Mouse (Mus musculus) urinary bladder, postnatal 14 days (tissue): Measurements from ENCODE around the gene Kdm8.

Source experiments
- DNase-seq: peaks from one replicate; pipeline ENCODE4 v3.0.0; 2021; ENCODE audit warnings: low spot score

Gene Kdm8

DNA sequence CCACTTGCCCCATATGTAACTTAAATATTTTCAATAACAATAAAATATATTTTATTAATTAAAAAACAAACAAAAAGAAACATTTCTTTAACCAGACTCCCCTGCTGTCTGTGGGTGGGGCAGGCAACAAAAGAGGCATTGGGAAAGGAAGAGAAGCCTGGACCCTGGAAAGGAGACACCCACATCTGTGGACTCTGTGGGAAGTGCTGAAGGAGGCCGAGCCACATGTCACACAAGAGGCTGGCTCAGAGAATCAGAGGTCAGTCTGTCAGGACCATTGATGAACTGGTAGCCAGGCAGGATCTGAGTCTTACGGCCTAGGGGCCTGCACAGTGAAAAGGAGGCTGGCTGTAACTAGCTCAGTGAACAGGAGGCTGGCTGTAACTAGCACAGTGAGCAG lies 17.7 kb downstream of the Kdm8 start:
- no peak for DNase-seq

DNA sequence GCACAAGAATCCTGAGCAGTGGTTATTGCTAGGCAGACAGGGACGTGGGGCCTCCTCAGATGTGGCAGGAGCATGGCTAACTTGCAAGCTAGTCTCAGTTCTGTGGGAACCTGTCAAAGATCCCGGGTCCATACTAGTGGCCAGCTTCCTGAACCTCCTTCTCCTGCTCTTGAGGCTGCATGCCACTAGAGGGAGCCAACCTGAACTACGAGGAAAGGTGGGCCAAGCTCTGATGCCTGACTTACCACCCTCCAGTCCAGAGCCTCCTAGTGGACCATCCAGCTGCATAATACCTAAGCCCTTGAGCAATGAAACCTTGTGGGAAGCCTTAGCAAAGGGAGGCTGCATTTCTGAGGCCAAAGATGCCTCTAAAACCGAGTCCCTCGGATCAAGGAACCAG lies 25.5 kb downstream of the Kdm8 start:
- peak; percentile 77 for DNase-seq

DNA sequence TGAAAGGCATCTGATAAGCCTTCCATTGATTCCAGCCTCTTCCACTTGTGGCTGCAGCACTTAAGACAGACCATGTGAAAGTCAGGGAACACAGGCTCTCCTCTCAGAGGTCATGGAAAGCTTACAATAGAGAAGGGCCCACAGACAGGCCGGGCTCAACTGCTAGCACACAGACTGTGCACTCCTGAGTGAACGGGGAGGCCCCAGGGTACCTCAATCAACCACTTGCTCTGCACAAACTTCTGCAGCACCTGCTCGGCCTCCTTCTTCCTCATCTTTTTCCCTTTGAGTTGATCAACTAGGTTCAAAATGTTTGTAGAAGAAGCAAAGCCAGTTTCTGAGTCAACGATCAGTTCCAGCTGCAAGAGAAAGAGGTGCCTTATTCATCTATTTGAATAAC lies 26.4 kb downstream of the Kdm8 start:
- DNase-seq = no peak

DNA sequence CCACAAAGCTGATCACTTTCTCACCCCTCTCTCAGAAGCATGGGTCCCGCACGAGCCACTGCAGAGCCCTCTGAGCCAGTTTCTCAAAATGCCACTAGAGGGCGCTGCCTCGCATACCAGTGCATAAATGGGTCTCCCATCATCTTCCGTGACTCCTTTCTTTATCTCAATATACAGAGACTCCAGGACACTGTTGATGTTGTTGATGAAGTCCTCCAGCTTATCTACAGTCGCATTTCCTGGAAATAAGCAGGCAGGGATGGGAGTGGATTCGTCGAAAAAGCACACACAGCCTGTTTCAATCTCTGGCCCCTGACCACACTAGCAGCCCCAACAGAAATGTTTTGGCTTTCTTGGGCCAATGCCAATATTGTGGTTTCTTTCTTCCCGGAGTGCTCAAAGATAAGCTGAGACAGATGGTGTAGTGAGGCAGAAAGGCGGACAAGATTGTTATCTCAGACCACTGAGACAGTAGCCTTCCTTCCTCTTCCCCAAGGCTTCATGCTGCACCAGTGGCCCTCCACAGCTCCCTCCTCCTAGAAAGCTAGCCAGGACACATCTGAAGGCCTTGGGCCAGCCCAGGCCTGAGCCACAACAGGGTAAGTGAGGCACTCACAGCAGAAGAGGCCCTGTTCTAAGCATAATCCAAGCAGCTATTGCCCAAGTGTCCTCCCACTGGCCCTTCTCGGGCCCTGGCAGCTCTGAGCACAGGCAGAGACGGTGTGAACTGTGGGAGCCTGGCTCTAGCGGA lies 27.7 kb downstream of the Kdm8 start:
- DNase-seq = peak; percentile 77

DNA sequence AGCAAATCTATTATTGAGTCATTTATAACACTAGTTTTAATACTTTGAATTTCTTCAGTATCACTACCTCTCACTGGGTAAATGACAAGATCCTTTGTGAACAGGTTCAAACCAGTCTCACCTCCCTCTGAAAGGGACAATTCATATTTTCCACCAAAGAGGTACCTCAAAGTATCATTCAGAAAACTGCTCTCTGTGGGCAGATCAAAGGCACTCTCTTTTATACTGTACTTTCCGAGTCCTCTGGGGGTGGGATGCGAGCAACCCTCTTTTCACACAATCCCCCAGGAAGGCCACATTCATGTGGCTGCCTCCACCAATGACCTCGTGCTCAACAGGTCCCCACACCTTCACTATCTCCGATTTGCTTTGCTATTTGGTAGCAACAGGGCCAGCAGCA lies 30.1 kb downstream of the Kdm8 start:
- DNase-seq = no peak

DNA sequence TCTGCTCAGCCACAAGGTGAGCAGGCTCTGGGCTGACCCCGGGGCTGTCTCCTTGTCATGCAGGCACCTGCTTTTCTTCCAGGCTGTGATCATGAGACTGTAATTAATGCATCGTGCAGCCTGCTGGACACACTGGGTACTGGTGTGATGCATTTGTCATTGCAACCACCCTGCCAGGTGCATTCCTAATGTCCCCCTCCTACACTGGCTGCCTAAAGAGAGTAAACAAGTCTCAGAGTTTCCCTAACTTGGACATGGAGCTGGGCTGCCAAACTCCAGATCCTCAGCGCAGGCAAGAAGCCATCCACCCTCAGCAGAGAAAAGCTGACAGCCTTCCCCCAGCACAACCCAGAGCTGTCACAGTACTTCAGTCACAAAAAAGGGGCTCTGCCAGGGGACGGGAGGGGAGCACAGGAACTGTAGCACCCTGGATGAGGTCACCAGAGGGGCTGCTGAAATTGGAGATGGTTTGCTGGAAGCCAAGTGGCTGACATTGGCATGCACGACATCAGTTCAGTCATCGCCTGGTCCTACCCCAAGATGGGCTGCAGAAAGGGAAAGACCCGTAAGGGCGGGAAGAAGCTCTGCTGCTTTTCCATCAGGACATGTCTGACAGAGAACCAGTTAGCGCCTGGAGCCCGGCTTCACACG lies 31.2 kb downstream of the Kdm8 start:
- peak; percentile 22 for DNase-seq

DNA sequence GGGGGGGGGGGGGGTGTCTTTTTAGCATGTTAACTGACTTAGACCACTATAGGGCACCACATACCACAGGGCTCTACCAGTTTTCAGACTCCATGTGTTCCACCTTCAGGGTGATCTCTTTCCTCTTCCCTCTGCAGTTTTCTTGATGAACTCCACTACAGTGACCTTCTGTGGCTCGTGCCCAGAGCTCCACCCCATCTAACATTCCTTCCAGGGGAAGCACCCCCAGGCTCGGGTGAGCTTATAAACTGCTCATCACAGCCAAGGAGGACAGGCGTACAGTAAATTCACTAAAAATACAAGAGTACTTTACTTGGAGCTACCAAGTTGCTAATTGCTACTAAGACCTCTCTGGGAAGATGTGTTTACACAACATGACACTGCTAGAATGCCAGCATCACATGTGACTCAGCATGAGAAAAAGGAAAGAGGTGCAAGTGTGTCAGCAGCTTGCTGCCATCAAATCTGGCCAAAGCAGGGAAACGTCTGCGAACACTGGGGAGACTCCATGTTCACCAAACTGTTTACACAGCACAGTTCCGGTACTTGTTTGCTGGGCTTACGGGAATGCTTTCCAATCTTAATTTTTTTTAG lies 34.0 kb downstream of the Kdm8 start:
- peak; percentile 48 for DNase-seq

DNA sequence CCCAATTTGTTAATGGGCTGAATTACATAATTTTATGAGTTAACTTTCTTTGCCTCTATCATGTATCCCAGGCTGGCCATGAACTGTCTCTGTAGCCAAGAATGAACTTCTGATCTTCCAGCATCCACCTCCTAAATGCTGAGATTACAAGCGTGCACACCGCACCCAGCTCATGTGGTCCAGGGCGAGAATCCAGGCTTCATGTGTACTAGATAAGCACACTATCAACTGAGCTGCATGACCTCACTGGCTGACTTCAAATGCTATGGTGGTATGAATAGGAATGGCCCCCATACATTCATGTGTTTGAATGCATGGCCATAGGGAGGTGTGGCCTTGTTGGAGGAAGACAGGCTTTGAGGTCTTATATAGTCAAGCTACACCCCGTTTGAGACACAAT lies 36.0 kb downstream of the Kdm8 start:
- no peak for DNase-seq

DNA sequence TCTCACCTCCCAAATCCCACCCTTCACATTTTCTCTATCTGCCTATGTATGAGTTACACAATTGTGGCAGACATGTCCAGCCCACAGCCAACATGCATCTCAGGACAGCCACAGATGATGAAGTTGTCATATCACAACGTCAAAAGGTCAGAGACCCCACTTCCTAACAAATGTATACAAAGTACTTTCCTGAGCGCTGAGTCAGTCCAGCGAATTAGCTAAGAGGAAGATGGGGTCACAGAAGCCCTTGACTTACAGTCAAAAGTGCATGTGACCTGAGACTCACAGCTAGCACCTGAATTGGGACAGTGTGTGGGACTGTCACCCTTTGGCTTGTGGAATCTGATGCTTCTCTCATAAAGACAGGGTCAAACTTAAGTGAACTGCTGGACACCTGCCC lies 37.9 kb downstream of the Kdm8 start:
- no peak for DNase-seq

DNA sequence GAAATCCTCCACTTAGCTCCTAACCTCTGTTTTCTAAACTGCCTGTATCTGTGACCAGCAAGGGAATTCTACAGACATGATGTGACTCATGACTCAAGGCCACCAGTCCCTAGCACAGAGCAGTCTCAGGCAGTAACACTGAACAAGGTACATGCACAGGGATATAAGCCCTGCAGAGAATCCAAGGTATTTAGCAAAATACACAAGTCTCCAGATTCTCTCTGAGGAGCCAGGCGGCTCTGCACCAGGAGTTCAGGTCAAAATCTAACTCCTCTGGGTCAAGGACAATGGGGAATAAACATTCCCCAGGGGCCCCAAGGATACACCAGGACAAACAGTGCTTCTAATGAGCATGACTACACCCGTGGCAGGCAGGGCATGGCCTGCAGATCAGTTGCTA lies 38.4 kb downstream of the Kdm8 start:
- DNase-seq = no peak

DNA sequence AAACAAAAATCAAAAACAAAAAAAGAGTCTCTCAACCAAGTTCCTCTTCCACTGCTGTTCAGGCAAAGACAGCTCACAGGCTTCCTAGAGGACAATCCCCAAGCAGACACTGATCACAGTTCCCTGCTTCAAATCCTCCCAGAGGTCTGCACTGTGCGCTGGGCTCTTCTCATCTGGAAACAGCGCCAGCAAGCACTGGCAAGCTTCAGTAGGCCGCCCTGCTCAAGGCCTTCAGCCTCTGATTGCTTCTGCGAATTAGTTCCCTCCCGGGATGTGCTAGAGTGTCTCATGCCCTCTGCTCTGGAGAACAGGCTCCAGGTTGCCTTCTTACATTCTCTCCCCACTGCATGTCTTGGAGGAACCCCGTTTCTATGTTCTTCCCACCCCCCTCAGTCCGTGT lies 40.3 kb downstream of the Kdm8 start:
- DNase-seq = no peak

DNA sequence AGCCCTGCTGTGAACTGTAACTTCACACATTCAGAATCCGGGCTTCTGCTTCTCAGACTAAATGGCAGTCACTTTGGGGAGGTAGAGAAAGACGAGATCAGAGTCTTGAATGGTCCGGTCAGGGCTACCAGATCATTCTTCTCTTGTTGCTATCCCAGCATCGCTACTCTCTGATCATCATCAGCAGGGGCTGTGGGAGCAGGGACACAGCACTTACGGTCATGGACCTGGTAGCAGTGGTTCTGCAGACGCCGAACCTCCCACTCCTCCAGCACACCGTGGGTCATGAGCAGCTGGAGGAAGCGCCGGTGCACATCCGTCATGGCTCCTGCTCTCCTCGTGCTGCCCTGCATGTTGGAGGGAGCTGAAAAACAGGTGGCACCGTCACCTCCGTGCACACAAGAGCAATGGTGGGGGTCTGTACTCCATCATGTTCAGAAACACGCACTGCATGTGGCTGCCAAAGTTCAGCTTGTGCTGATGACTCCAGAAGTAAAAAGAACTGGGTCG lies 41.7 kb downstream of the Kdm8 start:
- DNase-seq = no peak

DNA sequence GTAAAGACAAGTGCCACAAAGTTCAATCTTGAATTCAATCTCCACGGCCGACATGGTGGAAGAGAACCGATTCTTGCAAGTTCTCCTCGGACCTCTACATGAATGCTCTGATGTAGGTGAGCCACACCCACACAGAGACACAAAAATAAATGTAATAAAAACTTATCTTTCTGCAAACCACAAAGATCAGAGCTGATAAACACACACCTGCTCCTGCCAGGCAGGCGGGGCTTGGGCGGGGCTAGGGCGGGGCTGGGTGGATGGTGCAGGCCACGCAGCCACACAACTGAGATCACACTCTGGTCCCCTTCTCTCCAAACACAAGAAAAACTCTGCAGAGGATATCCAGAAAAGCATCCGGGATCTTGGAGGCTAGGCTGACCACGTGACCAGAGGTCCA lies 42.6 kb downstream of the Kdm8 start:
- DNase-seq = no peak

DNA sequence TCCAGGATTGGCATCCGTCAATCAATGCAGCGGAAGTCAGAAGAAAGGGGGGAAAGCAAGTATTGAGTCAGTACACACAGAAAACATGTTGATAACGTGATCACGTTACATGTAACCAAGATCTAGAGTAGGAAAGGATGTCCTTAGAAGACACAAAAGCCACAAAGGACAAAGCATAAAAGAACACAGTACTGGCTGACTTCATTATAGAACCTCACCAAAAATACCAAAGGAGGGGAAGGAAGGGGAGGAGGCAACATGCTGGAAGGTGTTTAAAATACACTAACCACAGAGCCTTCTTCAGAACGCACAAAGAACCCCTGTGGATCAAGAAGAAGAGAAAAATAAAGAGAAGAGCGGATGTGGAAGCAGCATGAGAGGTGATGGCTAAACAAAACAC lies 44.2 kb downstream of the Kdm8 start:
- DNase-seq = no peak

DNA sequence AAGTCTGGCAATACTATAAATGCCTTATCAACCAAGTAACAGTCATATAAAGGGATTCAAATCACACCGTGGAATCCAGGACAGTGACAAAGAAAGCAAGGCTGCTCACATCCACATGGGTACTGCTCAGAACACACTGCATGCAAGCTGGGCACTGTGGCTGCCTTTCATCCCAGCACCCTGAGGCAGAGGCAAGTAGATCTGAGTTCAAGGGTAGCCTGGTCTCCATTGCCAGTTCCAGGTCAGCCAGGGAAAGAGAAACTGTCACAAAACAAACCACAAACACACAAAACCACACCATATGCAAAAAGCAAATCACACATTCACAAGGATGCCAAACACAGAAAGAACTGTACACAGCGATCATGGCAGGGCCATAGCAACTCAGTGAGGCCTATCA lies 45.2 kb downstream of the Kdm8 start:
- no peak for DNase-seq

DNA sequence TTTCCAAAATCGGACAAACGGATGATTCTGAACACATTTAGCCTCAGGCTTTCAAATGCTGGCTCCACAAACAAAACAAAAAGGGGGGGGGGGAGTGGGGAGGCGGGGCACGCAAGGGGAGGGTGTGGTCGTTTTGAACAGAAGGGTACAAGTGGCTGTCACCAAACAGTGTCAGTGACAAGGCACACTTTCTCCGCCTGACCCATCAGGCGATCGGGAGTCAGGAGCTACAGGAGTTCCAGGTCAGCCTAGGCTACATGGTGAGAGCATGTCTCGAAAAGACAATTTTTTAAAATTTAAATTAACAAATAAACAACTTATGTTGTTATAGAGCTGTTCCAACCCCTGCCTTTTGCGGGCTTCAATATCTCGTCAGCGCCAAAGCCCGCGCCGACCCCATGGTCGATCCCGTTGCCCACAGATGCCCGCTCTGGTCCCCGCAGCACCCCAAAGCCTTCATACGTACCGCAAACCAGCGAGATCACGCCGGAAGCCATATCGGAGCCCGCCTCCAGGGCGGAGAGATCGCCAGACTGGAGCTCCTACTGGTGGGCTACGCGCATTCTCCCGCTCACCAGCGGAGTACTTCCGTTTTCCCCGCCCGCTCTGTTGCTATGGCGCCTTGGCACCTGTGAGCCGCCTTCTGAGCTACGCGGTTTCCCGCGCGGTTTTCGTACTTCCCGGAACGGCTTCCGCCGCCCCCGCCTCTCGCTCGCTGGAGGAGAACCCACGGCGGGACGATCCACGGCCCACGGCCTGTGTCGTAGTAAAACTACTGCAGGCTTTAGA lies 46.7 kb downstream of the Kdm8 start, which contains the start of gene Nsmce1:
Gene Nsmce1 (minus strand): TSS at position 650 of the 789 bp plus-strand sequence.
- DNase-seq = peak; percentile 94

DNA sequence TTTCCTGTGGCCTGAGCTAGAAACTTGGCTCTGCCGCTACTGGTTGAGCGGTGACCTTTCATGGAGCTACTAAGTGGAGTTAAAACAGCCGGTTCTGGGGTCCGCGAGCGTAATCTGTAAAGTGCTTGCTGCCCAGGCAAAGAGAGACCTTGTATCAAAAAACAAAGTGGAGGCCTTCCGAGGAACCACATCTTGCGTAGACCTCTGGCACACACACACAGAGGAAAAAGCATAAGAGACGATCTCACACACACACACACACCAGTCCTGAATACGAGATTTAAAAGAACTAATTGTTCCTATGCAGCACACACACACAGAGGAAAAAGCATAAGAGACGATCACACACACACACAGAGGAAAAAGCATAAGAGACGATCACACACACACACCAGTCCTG lies 47.3 kb downstream of the Kdm8 start:
- DNase-seq = no peak

DNA sequence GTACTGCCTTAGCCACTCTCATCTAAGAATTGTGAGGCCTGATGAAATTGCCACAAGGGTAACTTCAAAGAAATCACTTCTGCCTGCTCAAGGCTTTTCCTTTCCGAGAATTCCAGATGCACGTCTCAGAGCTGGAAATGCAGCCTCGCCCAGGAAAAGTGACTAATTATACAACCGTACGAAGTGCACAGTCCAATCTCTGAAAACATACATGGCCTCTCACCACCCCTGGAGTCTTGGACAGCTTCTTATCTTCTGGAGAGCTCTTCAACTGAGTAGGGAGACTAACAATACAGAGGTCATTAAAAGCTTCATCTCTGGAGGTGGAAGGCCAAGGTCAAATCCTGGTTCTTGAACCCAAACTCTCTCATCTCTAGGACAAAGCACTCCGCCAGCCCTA lies 48.1 kb downstream of the Kdm8 start:
- no peak for DNase-seq

DNA sequence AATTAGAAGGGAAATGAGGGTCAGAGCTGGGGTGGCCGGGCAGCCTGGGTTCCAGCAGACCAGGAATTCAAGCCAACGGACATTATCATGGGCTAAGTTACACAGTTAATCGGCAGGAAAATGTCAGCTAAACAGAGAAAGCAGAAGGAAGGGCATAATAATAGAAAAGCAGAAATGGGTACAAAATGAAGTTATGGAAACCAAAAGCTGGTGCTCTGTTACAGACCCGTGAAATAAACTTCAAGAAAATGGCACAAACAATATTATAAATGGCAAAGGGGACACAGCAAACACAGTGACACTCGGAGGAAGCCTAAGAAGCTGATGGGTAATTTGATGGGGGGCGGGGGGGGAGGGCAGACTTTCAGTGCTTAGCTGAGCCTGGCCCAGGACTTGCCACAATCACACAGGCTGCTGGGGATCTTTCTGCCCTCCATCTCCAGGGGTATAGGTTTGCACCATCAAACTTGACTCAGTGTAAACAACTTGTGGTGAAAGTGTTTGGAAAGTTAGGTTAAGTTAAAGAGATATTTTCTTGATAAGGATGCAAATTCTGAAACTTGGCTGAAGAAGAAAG lies 51.5 kb downstream of the Kdm8 start:
- DNase-seq = no peak

DNA sequence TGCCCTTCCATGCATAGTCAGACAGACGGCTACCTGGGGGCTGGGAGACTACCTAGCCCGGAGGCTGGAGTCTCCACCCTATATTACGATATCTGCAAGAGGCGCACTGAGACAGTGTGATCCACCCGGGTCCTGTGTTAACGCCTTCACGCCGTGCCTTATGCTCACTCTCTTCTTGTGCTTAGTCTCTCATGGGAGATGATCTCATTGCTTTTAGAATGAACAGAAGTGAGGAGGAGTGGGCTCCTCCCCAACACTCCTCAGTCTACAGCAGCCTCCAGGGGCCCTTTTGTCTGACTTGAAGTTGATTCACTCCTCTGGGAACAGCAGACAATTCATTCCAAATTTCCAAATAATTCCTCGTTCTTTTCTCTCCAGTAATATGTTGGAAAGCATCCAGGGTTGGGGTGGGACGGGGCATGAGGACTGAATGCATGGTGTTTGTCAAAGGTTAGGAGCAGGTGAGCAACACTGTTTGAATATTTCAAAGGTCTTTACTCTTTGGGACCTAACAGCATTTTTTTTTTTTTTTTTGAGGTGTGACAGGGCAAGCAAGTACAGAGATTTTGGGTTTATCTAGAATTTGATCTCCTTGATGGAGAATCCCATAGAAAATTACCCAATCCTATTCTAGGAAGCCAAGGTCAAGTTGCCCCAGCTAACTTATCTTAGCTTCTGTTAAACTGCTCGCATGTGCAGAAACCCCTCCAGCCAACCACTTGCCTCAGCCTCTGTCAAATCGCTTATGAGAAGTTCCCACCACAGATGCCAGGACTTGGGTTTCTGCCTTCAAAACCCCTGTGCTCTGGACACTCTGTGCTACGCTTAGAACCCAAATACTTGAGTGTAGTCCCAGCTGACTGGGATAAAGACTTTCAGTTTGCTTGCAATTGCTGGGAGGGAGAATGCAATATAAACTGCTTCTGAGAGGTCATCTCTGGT lies 55.7 kb downstream of the Kdm8 start:
- DNase-seq = no peak

DNA sequence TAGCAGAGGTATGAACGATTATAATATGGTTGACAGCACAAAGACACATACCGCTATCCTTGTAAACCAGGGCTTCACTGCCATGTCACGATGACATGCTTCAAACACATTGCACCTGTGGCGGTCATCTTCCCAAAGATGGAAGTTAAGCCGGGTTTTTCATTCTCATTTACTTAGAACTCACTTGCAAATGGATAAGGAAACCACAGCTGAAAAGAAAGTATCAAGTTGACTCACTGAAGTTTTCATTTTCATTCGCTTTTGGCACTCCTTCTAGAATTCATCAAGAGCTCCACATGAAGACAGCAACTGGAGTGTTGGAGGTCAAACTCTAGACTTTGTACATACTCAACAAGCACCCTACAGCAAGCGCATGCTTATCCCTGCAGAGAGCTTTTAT lies 56.4 kb downstream of the Kdm8 start:
- DNase-seq = no peak
